Mouse (Mus musculus) midbrain, embryonic 12.5 days (tissue): ENCODE measurements around the gene Cntn6. TPM values are rescaled to one million over a fixed set of nuclear protein-coding genes. Genes with fewer than 3 reads are reported as not detected.

Experiments
- ATAC-seq: fragments of 200-750 bp; cut with Nextera tagmentation; 2 replicates; pipeline ENCODE4 v1.8.0; 2017; ENCODE audit warnings: low read depth, moderate TSS enrichment, moderate library complexity; ENCODE audit not compliant: low FRiP score
- H3K27ac ChIP-seq: fragments of 300-500 bp; sonication (generic); replicated peaks from 2 replicates; pipeline ENCODE4 v1.5.1; 2016; ENCODE audit warnings: mild to moderate bottlenecking
- H3K27me3 ChIP-seq: fragments of 300-500 bp; sonication (generic); 2 replicates; pipeline ENCODE4 v1.6.1; 2016; ENCODE audit warnings: mild to moderate bottlenecking
- H3K36me3 ChIP-seq: fragments of 300-500 bp; sonication (generic); 2 replicates; pipeline ENCODE4 v1.6.1; 2016
- H3K4me1 ChIP-seq: fragments of 300-500 bp; sonication (generic); 2 replicates; pipeline ENCODE4 v1.6.1; 2016
- H3K4me2 ChIP-seq: fragments of 300-500 bp; sonication (generic); replicated peaks from 2 replicates; pipeline ENCODE4 v1.6.1; 2016; ENCODE audit warnings: mild to moderate bottlenecking, moderate library complexity
- H3K4me3 ChIP-seq: fragments of 300-500 bp; sonication (generic); 2 replicates; pipeline ENCODE4 v1.5.1; 2016; ENCODE audit warnings: mild to moderate bottlenecking
- H3K9ac ChIP-seq: fragments of 300-500 bp; sonication (generic); replicated peaks from 2 replicates; pipeline ENCODE4 v1.6.1; 2016; ENCODE audit warnings: mild to moderate bottlenecking, moderate library complexity
- H3K9me3 ChIP-seq: fragments of 300-500 bp; sonication (generic); 2 replicates; pipeline ENCODE4 v1.6.1; 2016; ENCODE audit warnings: mild to moderate bottlenecking
- WGBS: fragments of 180-500 bp; shearing (Covaris S2); methylation state at CpG from one replicate; pipeline ENCODE4 v1.1.7; 2016; 5-methylcytosine and 5-hydroxymethylcytosine counted together
- polyA plus RNA-seq: library from polyadenylated mRNA; unstranded; fragments of >200 nt; fragmentation: Nextera tagmentation; extraction: Ambion mirVana; gene quantifications from 2 replicates; pipeline ENCODE4 v1.2.1, GENCODE M21; 2016

The Cntn6 gene
- polyA plus RNA-seq, 1 experiment from 2014 or later, result 1.8 TPM

GRCm38 (mm10) chr6:104787502-104787901, 294.9 kb downstream of the Cntn6 start:
- WGBS, result 82% methylated on average over 2 of the region's 2 CpGs
- Histone ChIP-seq H3K9ac (no peak overlapping the region), H3K27ac (no peak overlapping the region), H3K4me3 (no peak overlapping the region), H3K27me3 (no peaks in the 10 kb centered on the region), H3K9me3 (no peaks in the 10 kb centered on the region), H3K4me1 (no peaks in the 10 kb centered on the region), H3K36me3 (no peaks in the 10 kb centered on the region), H3K4me2 (no peak overlapping the region)
- no peak for ATAC-seq

- Histone ChIP-seq H3K27me3 (no peaks in the 10 kb centered on the region), H3K9me3 (no peaks in the 10 kb centered on the region), H3K36me3 (no peaks in the 10 kb centered on the region), H3K4me3 (no peak overlapping the region), H3K9ac (no peak overlapping the region), H3K4me1 (no peaks in the 10 kb centered on the region), H3K4me2 (no peak overlapping the region), H3K27ac (no peak overlapping the region)
- 40% methylated on average over 4 of the region's 4 CpGs for WGBS
- ATAC-seq, result peak; percentile 47
Measured at GRCm38 (mm10) chr6:104808526-104808925, 315.9 kb downstream of the Cntn6 start.

- Histone ChIP-seq H3K27ac (no peak overlapping the region), H3K9ac (no peak overlapping the region), H3K9me3 (no peaks in the 10 kb centered on the region), H3K4me1 (no peaks in the 10 kb centered on the region), H3K36me3 (no peaks in the 10 kb centered on the region), H3K4me2 (no peak overlapping the region), H3K27me3 (no peaks in the 10 kb centered on the region), H3K4me3 (no peak overlapping the region)
- WGBS, result 86% methylated on average over 2 of the region's 2 CpGs
- ATAC-seq, result no peak
Measured at GRCm38 (mm10) chr6:104815610-104816009, 323.0 kb downstream of the Cntn6 start.

- Histone ChIP-seq H3K9ac (no peak overlapping the region), H3K9me3 (no peaks in the 10 kb centered on the region), H3K27me3 (no peaks in the 10 kb centered on the region), H3K4me2 (no peak overlapping the region), H3K4me3 (no peak overlapping the region), H3K27ac (no peak overlapping the region), H3K4me1 (no peaks in the 10 kb centered on the region), H3K36me3 (no peaks in the 10 kb centered on the region)
- 62% methylated on average over 1 of the region's 1 CpGs for WGBS
- no peak for ATAC-seq
Measured at GRCm38 (mm10) chr6:104879711-104880110, 387.1 kb downstream of the Cntn6 start.

GRCm38 (mm10) chr6:104884021-104884420, 391.4 kb downstream of the Cntn6 start:
- ATAC-seq, result no peak
- Histone ChIP-seq H3K4me1 (no peaks in the 10 kb centered on the region), H3K9me3 (no peaks in the 10 kb centered on the region), H3K4me3 (no peak overlapping the region), H3K4me2 (no peak overlapping the region), H3K36me3 (no peaks in the 10 kb centered on the region), H3K9ac (no peak overlapping the region), H3K27ac (no peak overlapping the region), H3K27me3 (no peaks in the 10 kb centered on the region)
- 19% methylated on average over 2 of the region's 2 CpGs for WGBS

GRCm38 (mm10) chr6:104885829-104886228, 393.2 kb downstream of the Cntn6 start:
- Histone ChIP-seq H3K4me3 (no peak overlapping the region), H3K9me3 (no peaks in the 10 kb centered on the region), H3K4me1 (no peaks in the 10 kb centered on the region), H3K27me3 (no peaks in the 10 kb centered on the region), H3K9ac (no peak overlapping the region), H3K36me3 (no peaks in the 10 kb centered on the region), H3K27ac (no peak overlapping the region), H3K4me2 (no peak overlapping the region)
- no peak for ATAC-seq

GRCm38 (mm10) chr6:104891071-104891470, 398.5 kb downstream of the Cntn6 start:
- no peak overlapping the region for H3K27ac ChIP-seq
- no peak overlapping the region for H3K4me3 ChIP-seq
- 89% methylated on average over 3 of the region's 3 CpGs for WGBS

More at GRCm38 (mm10) chr6:104891071-104891470, 398.5 kb downstream of the Cntn6 start:
- H3K4me1 ChIP-seq, result no peaks in the 10 kb centered on the region
- no peak for ATAC-seq
- no peaks in the 10 kb centered on the region for H3K9me3 ChIP-seq
- no peak overlapping the region for H3K4me2 ChIP-seq
- H3K36me3 ChIP-seq, result no peaks in the 10 kb centered on the region
- no peaks in the 10 kb centered on the region for H3K27me3 ChIP-seq
- H3K9ac ChIP-seq, result no peak overlapping the region
